Mouse (Mus musculus) activated CD4-positive, CD25-positive, alpha-beta regulatory T cell (primary cell): ENCODE results near the gene Stpg2. TPM values are rescaled to one million over a fixed set of nuclear protein-coding genes. Genes with fewer than 3 reads are reported as not detected.

Experiments used
- polyA plus RNA-seq, 2 experiments: library from polyadenylated mRNA; unstranded; fragments of 100-300 nt; shearing (Covaris generic); gene quantifications; one replicate each; pipeline ENCODE4 v1.2.1; 2017

Stpg2 gene
- polyA plus RNA-seq, result not detected

GRCm38 (mm10) chr3:139205444-139205998, at the start of gene Stpg2:
Stpg2 (plus strand) TSS chr3:139205694.

Other genes with a start within 250 kb of the Stpg2 start
- gene Rap1gds1, start 130.5 kb upstream of the Stpg2 start, polyA plus RNA-seq, result 100 to 1,000 TPM; 146 to 201 TPM